Mouse (Mus musculus): ENCODE results near the gene Olfr702.

DNA sequence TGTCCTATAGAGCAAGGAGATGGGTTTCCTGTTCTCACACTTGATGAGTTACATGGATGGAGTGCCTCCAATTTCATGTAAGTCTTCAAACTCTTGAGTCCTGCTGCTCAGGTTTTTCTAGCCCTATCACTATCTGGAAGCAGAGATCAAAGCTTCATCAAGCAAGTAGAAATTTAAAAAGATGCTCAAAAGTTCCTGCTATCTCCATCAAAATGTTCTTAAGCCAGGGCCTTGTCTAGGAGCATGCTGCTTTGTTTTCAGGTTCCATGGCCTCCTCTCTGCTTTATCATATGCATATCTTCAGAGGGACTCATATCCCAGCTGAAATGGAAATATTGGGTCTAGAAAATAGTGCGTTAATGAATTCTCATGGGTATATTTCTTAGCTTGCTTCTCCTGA, 25.0 kb downstream of the Olfr702 start, which contains the start of gene Olfr700:
- TF ChIP-seq CTCF (IDR thresholded peaks at IDR 0.05; ENCODE audit: low read depth, low read length) (no peak), GATA1 (IDR thresholded peaks at IDR 0.05; ENCODE audit: borderline replicate concordance, low read length) (no peak), TAL1 (conservative IDR thresholded peaks at IDR 0.05; ENCODE audit: low read depth, low read length) (no peak), GATA2 (IDR thresholded peaks at IDR 0.05; ENCODE audit: borderline replicate concordance, low read depth, low read length) (no peak)
